Mouse (Mus musculus): ENCODE measurements around the gene Atp2b2. TPM values are rescaled to one million over a fixed set of nuclear protein-coding genes. Genes with fewer than 3 reads are reported as not detected.
A peak's percentile ranks its signal among the peaks of the same experiment; 100 is the strongest.

Atp2b2 gene
- polyA plus RNA-seq, 1 experiment from 2014 or later: 1.2 TPM

GRCm38 (mm10) chr6:114055311-114055710, 12.9 kb upstream of the Atp2b2 start:
- Histone ChIP-seq H3K4me1 (no peaks in the 10 kb centered on the region), H3K27ac (no peak overlapping the region), H3K9me3 (no peaks in the 10 kb centered on the region), H3K4me3 (replicated peaks) (no peak overlapping the region), H3K36me3 (no peaks in the 10 kb centered on the region), H3K4me2 (no peak overlapping the region), H3K9ac (no peak overlapping the region), H3K27me3 (replicated peaks) (no peaks in the 10 kb centered on the region)
- ATAC-seq (ENCODE audit: insufficient read depth, low FRiP score, low read depth): no peak
- WGBS: 77% methylated on average over 7 of the region's 7 CpGs

GRCm38 (mm10) chr6:114044962-114045361, 2.5 kb upstream of the Atp2b2 start:
- no peak overlapping the region for H3K27ac ChIP-seq
- 70% methylated on average over 8 of the region's 8 CpGs for WGBS
- H3K27me3 ChIP-seq (replicated peaks): peaks cover 52% of the 10 kb centered on the region
- no peak overlapping the region for H3K4me3 ChIP-seq (replicated peaks)
- no peak for ATAC-seq (ENCODE audit: insufficient read depth, low FRiP score, low read depth)
- no peaks in the 10 kb centered on the region for H3K36me3 ChIP-seq
- no peak overlapping the region for H3K9ac ChIP-seq
- H3K4me2 ChIP-seq: no peak overlapping the region
- 0 out of 2 replicates have a peak, but pooled peaks cover 6% of the 10 kb centered on the region for H3K4me1 ChIP-seq
- no peaks in the 10 kb centered on the region for H3K9me3 ChIP-seq

GRCm38 (mm10) chr6:114042836-114043235, 423 bp upstream of the Atp2b2 start:
- H3K4me2 ChIP-seq: no peak overlapping the region
- no peak overlapping the region for H3K9ac ChIP-seq
- 84% methylated on average over 7 of the region's 7 CpGs for WGBS
- peaks cover 66% of the 10 kb centered on the region for H3K27me3 ChIP-seq (replicated peaks)
- no peaks in the 10 kb centered on the region for H3K36me3 ChIP-seq
- no peak overlapping the region for H3K27ac ChIP-seq
- H3K9me3 ChIP-seq: no peaks in the 10 kb centered on the region
- ATAC-seq (ENCODE audit: insufficient read depth, low FRiP score, low read depth): no peak
- 0 out of 2 replicates have a peak, but pooled peaks cover 6% of the 10 kb centered on the region for H3K4me1 ChIP-seq
- no peak overlapping the region for H3K4me3 ChIP-seq (replicated peaks)

GRCm38 (mm10) chr6:114041911-114042284, 515 bp downstream of the Atp2b2 start:
- peak overlapping the region; percentile 78 for H3K4me2 ChIP-seq
- H3K4me1 ChIP-seq: 0 out of 2 replicates have a peak, but pooled peaks cover 6% of the 10 kb centered on the region

GRCm38 (mm10) chr6:114041097-114041910, 1.1 kb downstream of the Atp2b2 start:
- H3K4me3 ChIP-seq (replicated peaks): peak overlapping the region; percentile 34
- no peak overlapping the region for H3K9ac ChIP-seq
- no peak overlapping the region for H3K27ac ChIP-seq
- H3K4me1 ChIP-seq: 0 out of 2 replicates have a peak, but pooled peaks cover 6% of the 10 kb centered on the region
- H3K27me3 ChIP-seq (replicated peaks): peaks cover 67% of the 10 kb centered on the region
- 3% methylated on average over 29 of the region's 39 CpGs for WGBS
- H3K36me3 ChIP-seq: no peaks in the 10 kb centered on the region
- peak overlapping the region; percentile 78 for H3K4me2 ChIP-seq
- no peaks in the 10 kb centered on the region for H3K9me3 ChIP-seq
- ATAC-seq (ENCODE audit: insufficient read depth, low FRiP score, low read depth): no peak

More at GRCm38 (mm10) chr6:114041911-114042284, 515 bp downstream of the Atp2b2 start:
- H3K9me3 ChIP-seq: no peaks in the 10 kb centered on the region
- no peak for ATAC-seq (ENCODE audit: insufficient read depth, low FRiP score, low read depth)
- no peaks in the 10 kb centered on the region for H3K36me3 ChIP-seq
- no peak overlapping the region for H3K27ac ChIP-seq
- H3K4me3 ChIP-seq (replicated peaks): peak overlapping the region; percentile 34
- H3K9ac ChIP-seq: no peak overlapping the region
- peaks cover 67% of the 10 kb centered on the region for H3K27me3 ChIP-seq (replicated peaks)
- 8% methylated on average over 3 of the region's 52 CpGs for WGBS

GRCm38 (mm10) chr6:114035704-114036103, 6.7 kb downstream of the Atp2b2 start:
- H3K9me3 ChIP-seq: no peaks in the 10 kb centered on the region
- H3K27me3 ChIP-seq (replicated peaks): peaks cover 22% of the 10 kb centered on the region
- no peak overlapping the region for H3K4me3 ChIP-seq (replicated peaks)
- 46% methylated on average over 3 of the region's 3 CpGs for WGBS
- no peak overlapping the region for H3K4me2 ChIP-seq
- no peak for ATAC-seq (ENCODE audit: insufficient read depth, low FRiP score, low read depth)
- no peak overlapping the region for H3K9ac ChIP-seq
- H3K4me1 ChIP-seq: no peaks in the 10 kb centered on the region
- H3K36me3 ChIP-seq: no peaks in the 10 kb centered on the region
- H3K27ac ChIP-seq: no peak overlapping the region

- no peak for ATAC-seq (ENCODE audit: insufficient read depth, low FRiP score, low read depth)
- no peaks in the 10 kb centered on the region for H3K36me3 ChIP-seq
- H3K9me3 ChIP-seq: no peaks in the 10 kb centered on the region
- no peak overlapping the region for H3K4me3 ChIP-seq (replicated peaks)
- H3K4me1 ChIP-seq: no peaks in the 10 kb centered on the region
- WGBS: 69% methylated on average over 8 of the region's 8 CpGs
- no peak overlapping the region for H3K4me2 ChIP-seq
- 0 out of 2 replicates have a peak, but pooled peaks cover 1% of the 10 kb centered on the region for H3K27me3 ChIP-seq (replicated peaks)
- no peak overlapping the region for H3K27ac ChIP-seq
- H3K9ac ChIP-seq: no peak overlapping the region
Measured at GRCm38 (mm10) chr6:114032822-114033221, 9.6 kb downstream of the Atp2b2 start.

- ATAC-seq (ENCODE audit: insufficient read depth, low FRiP score, low read depth): no peak
Measured at GRCm38 (mm10) chr6:114023794-114024193, 18.6 kb downstream of the Atp2b2 start.

GRCm38 (mm10) chr6:114022104-114022503, 20.3 kb downstream of the Atp2b2 start:
- Histone ChIP-seq H3K9ac (no peak overlapping the region), H3K4me3 (replicated peaks) (no peak overlapping the region), H3K27ac (no peak overlapping the region), H3K36me3 (no peaks in the 10 kb centered on the region), H3K27me3 (replicated peaks) (no peaks in the 10 kb centered on the region), H3K9me3 (no peaks in the 10 kb centered on the region), H3K4me1 (no peaks in the 10 kb centered on the region), H3K4me2 (no peak overlapping the region)
- WGBS: 78% methylated on average over 9 of the region's 9 CpGs
- ATAC-seq (ENCODE audit: insufficient read depth, low FRiP score, low read depth): no peak

More at GRCm38 (mm10) chr6:114023794-114024193, 18.6 kb downstream of the Atp2b2 start:
- Histone ChIP-seq H3K27ac (no peak overlapping the region), H3K27me3 (replicated peaks) (no peaks in the 10 kb centered on the region), H3K9ac (no peak overlapping the region), H3K9me3 (no peaks in the 10 kb centered on the region), H3K4me3 (replicated peaks) (no peak overlapping the region), H3K4me1 (no peaks in the 10 kb centered on the region), H3K4me2 (no peak overlapping the region), H3K36me3 (no peaks in the 10 kb centered on the region)
- WGBS: 65% methylated on average over 2 of the region's 2 CpGs

- Histone ChIP-seq H3K9me3 (no peaks in the 10 kb centered on the region), H3K27me3 (replicated peaks) (no peaks in the 10 kb centered on the region), H3K4me1 (no peaks in the 10 kb centered on the region), H3K4me3 (replicated peaks) (no peak overlapping the region), H3K9ac (no peak overlapping the region), H3K4me2 (no peak overlapping the region), H3K36me3 (no peaks in the 10 kb centered on the region), H3K27ac (no peak overlapping the region)
- no peak for ATAC-seq (ENCODE audit: insufficient read depth, low FRiP score, low read depth)
- 57% methylated on average over 5 of the region's 5 CpGs for WGBS
Measured at GRCm38 (mm10) chr6:114013801-114014200, 28.6 kb downstream of the Atp2b2 start.

GRCm38 (mm10) chr6:114012834-114013233, 29.6 kb downstream of the Atp2b2 start:
- WGBS: 12% methylated on average over 9 of the region's 9 CpGs
- H3K9me3 ChIP-seq: no peaks in the 10 kb centered on the region
- H3K27me3 ChIP-seq (replicated peaks): no peaks in the 10 kb centered on the region
- H3K4me1 ChIP-seq: no peaks in the 10 kb centered on the region
- no peak overlapping the region for H3K4me3 ChIP-seq (replicated peaks)
- H3K4me2 ChIP-seq: no peak overlapping the region
- ATAC-seq (ENCODE audit: insufficient read depth, low FRiP score, low read depth): no peak; the same call in 1 of the 2 replicates
- H3K27ac ChIP-seq: no peak overlapping the region
- no peaks in the 10 kb centered on the region for H3K36me3 ChIP-seq
- no peak overlapping the region for H3K9ac ChIP-seq

GRCm38 (mm10) chr6:114011976-114012375, 30.4 kb downstream of the Atp2b2 start:
- no peaks in the 10 kb centered on the region for H3K4me1 ChIP-seq

More at GRCm38 (mm10) chr6:114011976-114012375, 30.4 kb downstream of the Atp2b2 start:
- ATAC-seq (ENCODE audit: insufficient read depth, low FRiP score, low read depth): no peak
- Histone ChIP-seq H3K4me2 (no peak overlapping the region), H3K9ac (no peak overlapping the region), H3K27me3 (replicated peaks) (0 out of 2 replicates have a peak, but pooled peaks cover 4% of the 10 kb centered on the region), H3K36me3 (no peaks in the 10 kb centered on the region), H3K27ac (no peak overlapping the region), H3K9me3 (no peaks in the 10 kb centered on the region), H3K4me3 (replicated peaks) (no peak overlapping the region)
- 78% methylated on average over 6 of the region's 6 CpGs for WGBS
